Mouse (Mus musculus) hindbrain, embryonic 15.5 days (tissue): ENCODE results near the gene Kcnj11. TPM values are rescaled to one million over a fixed set of nuclear protein-coding genes. Genes with fewer than 3 reads are reported as not detected.

Source experiments
- ATAC-seq: fragments of 200-750 bp; cut with Nextera tagmentation; 2 replicates; pipeline ENCODE4 v1.8.0; 2017; ENCODE audit warnings: low read depth, moderate number of reproducible peaks, moderate TSS enrichment; ENCODE audit not compliant: low FRiP score
- H3K27ac ChIP-seq: fragments of 300-500 bp; sonication (generic); replicated peaks from 2 replicates; pipeline ENCODE4 v1.5.1; 2015; ENCODE audit warnings: mild to moderate bottlenecking, inconsistent platforms
- H3K27me3 ChIP-seq: fragments of 300-500 bp; sonication (generic); 2 replicates; pipeline ENCODE4 v1.6.1; 2015; ENCODE audit warnings: control low read depth, inconsistent platforms
- H3K36me3 ChIP-seq: fragments of 300-500 bp; sonication (generic); 2 replicates; pipeline ENCODE4 v1.6.1; 2015; ENCODE audit warnings: control low read depth, inconsistent platforms
- H3K4me1 ChIP-seq: fragments of 300-500 bp; sonication (generic); replicated peaks from 2 replicates; pipeline ENCODE4 v1.6.1; 2015; ENCODE audit warnings: control low read depth, inconsistent platforms
- H3K4me2 ChIP-seq: fragments of 300-500 bp; sonication (generic); 2 replicates; pipeline ENCODE4 v1.6.1; 2015; ENCODE audit warnings: moderate library complexity, mild to moderate bottlenecking, inconsistent platforms
- H3K4me3 ChIP-seq: fragments of 300-500 bp; sonication (generic); 2 replicates; pipeline ENCODE4 v1.5.1; 2015; ENCODE audit warnings: mild to moderate bottlenecking, inconsistent platforms
- H3K9ac ChIP-seq: fragments of 300-500 bp; sonication (generic); 2 replicates; pipeline ENCODE4 v1.6.1; 2015; ENCODE audit warnings: inconsistent platforms
- H3K9me3 ChIP-seq: fragments of 300-500 bp; sonication (generic); 2 replicates; pipeline ENCODE4 v1.6.1; 2016; ENCODE audit warnings: control low read depth, inconsistent platforms
- WGBS: fragments of 180-500 bp; shearing (Covaris S2); methylation state at CpG from one replicate; pipeline ENCODE4 v1.1.7; 2015; 5-methylcytosine and 5-hydroxymethylcytosine counted together
- polyA plus RNA-seq: library from polyadenylated mRNA; unstranded; fragments of >200 nt; fragmentation: Nextera tagmentation; extraction: Ambion mirVana; gene quantifications from 2 replicates; pipeline ENCODE4 v1.2.1, GENCODE M21; 2015

The Kcnj11 gene
- polyA plus RNA-seq, 1 experiment from 2014 or later, result 3.3 TPM

- no peak overlapping the region for H3K4me3 ChIP-seq
- H3K27me3 ChIP-seq, result no peaks in the 10 kb centered on the region
- peaks cover 60% of the 10 kb centered on the region for H3K36me3 ChIP-seq
- H3K27ac ChIP-seq, result no peak overlapping the region
- no peak overlapping the region for H3K4me2 ChIP-seq
- 92% methylated on average over 10 of the region's 10 CpGs for WGBS
- ATAC-seq, result no peak
- H3K9me3 ChIP-seq, result no peaks in the 10 kb centered on the region
- H3K9ac ChIP-seq, result no peak overlapping the region
- H3K4me1 ChIP-seq, result no peaks in the 10 kb centered on the region; the same call in 1 of the 2 replicates
These were observed 56.5 kb downstream of the Kcnj11 start for GRCm38 (mm10) chr7:46044106-46044505.

Other genes with a start within 250 kb of the Kcnj11 start
- gene Kdelr1, start 228.0 kb downstream of the Kcnj11 start, polyA plus RNA-seq, result 56.4 and 61.0 TPM in 2 replicates
- gene Grin2d, start 222.4 kb downstream of the Kcnj11 start, polyA plus RNA-seq, result 3.4 and 4.3 TPM in 2 replicates
- gene Syngr4, start 204.1 kb downstream of the Kcnj11 start, polyA plus RNA-seq, result 0.34 TPM in 1 of 2 replicates, not detected in the other
- gene Tmem143, start 203.8 kb downstream of the Kcnj11 start, polyA plus RNA-seq, result 6.7 and 8.5 TPM in 2 replicates
- gene Emp3, start 179.4 kb downstream of the Kcnj11 start, polyA plus RNA-seq, result 34.1 and 43.6 TPM in 2 replicates
- 6.6 and 8.5 TPM in 2 replicates for gene Ccdc114, start 176.7 kb downstream of the Kcnj11 start, polyA plus RNA-seq
- gene Abcc6, start 70.5 kb downstream of the Kcnj11 start, polyA plus RNA-seq, result 0.52 and 0.82 TPM in 2 replicates
- gene Nomo1, start 67.1 kb downstream of the Kcnj11 start, polyA plus RNA-seq, result 45.8 and 47.0 TPM in 2 replicates
- gene Abcc8, start 79.3 kb upstream of the Kcnj11 start, polyA plus RNA-seq, result 6.9 and 11.4 TPM in 2 replicates
- gene Ush1c, start 137.7 kb upstream of the Kcnj11 start, polyA plus RNA-seq, result 1.4 and 2.0 TPM in 2 replicates
- 0.05 and 0.08 TPM in 2 replicates for gene Otog, start 140.2 kb upstream of the Kcnj11 start, polyA plus RNA-seq